Mouse (Mus musculus) midbrain, postnatal 0 days (tissue): ENCODE measurements around the gene Epha8. TPM values are rescaled to one million over a fixed set of nuclear protein-coding genes. Genes with fewer than 3 reads are reported as not detected.
A peak's percentile ranks its signal among the peaks of the same experiment; 100 is the strongest.

Experiments
- ATAC-seq: fragments of 200-750 bp; cut with Nextera tagmentation; 2 replicates; pipeline ENCODE4 v1.8.0; 2017; ENCODE audit warnings: moderate number of reproducible peaks, mild to moderate bottlenecking, moderate TSS enrichment, moderate library complexity; ENCODE audit not compliant: low FRiP score
- DNase-seq: peaks from one replicate; pipeline ENCODE4 v3.0.0-alpha.2; 2015; ENCODE audit warnings: low spot score
- H3K27ac ChIP-seq: fragments of 300-500 bp; sonication (generic); 2 replicates; pipeline ENCODE4 v1.5.1; 2014; ENCODE audit warnings: low read depth, mild to moderate bottlenecking, low read length, mixed read lengths
- H3K27me3 ChIP-seq: fragments of 300-500 bp; sonication (generic); 2 replicates; pipeline ENCODE4 v1.6.1; 2014; ENCODE audit warnings: low read length, control low read depth, mixed read lengths; ENCODE audit not compliant: insufficient read depth
- H3K36me3 ChIP-seq: fragments of 300-500 bp; sonication (generic); 2 replicates; pipeline ENCODE4 v1.6.1; 2014; ENCODE audit warnings: low read length, control low read depth, mixed read lengths; ENCODE audit not compliant: insufficient read depth
- H3K4me1 ChIP-seq: fragments of 300-500 bp; sonication (generic); 2 replicates; pipeline ENCODE4 v1.6.1; 2014; ENCODE audit warnings: mild to moderate bottlenecking, control low read depth, antibody characterized with exemption, low read length, mixed read lengths; ENCODE audit not compliant: insufficient read depth
- H3K4me2 ChIP-seq: fragments of 300-500 bp; sonication (generic); 2 replicates; pipeline ENCODE4 v1.6.1; 2014; ENCODE audit warnings: low read depth, mild to moderate bottlenecking, low read length, mixed read lengths; ENCODE audit not compliant: poor library complexity, severe bottlenecking
- H3K4me3 ChIP-seq: fragments of 300-500 bp; sonication (generic); 2 replicates; pipeline ENCODE4 v1.5.1; 2014; ENCODE audit warnings: low read depth, mild to moderate bottlenecking, low read length, moderate library complexity
- H3K9ac ChIP-seq: fragments of 300-500 bp; sonication (generic); replicated peaks from 2 replicates; pipeline ENCODE4 v1.6.1; 2014; ENCODE audit warnings: mild to moderate bottlenecking, low read length, moderate library complexity, mixed read lengths; ENCODE audit not compliant: poor library complexity, severe bottlenecking
- H3K9me3 ChIP-seq: fragments of 300-500 bp; sonication (generic); 2 replicates; pipeline ENCODE4 v1.6.1; 2016; ENCODE audit warnings: low read length, control low read depth
- CTCF ChIP-seq: IDR thresholded peaks from 2 replicates; pipeline ENCODE4 v1.5.1; 2016; ENCODE audit warnings: antibody characterized with exemption, mild to moderate bottlenecking
- WGBS: fragments of 180-500 bp; shearing (Covaris S2); extraction: QIAGEN DNeasy Blood & Tissue Kit; methylation state at CpG from one replicate; pipeline ENCODE4 v1.1.7; 2014; 5-methylcytosine and 5-hydroxymethylcytosine counted together
- polyA plus RNA-seq: library from polyadenylated mRNA; unstranded; fragments of >200 nt; fragmentation: Nextera tagmentation; extraction: Ambion mirVana; gene quantifications from 2 replicates; pipeline ENCODE4 v1.2.1, GENCODE M21; 2015
- total RNA-seq: library from RNA; depleted of rRNA; stranded (reverse); fragments of >200 nt; gene quantifications from 2 replicates; pipeline ENCODE4 v1.2.3, GENCODE M21; 2014; rRNA removed

Epha8 gene
- total RNA-seq (49.9 and 51.1 TPM in 2 replicates), polyA plus RNA-seq (17.3 and 18.3 TPM in 2 replicates)

DNA sequence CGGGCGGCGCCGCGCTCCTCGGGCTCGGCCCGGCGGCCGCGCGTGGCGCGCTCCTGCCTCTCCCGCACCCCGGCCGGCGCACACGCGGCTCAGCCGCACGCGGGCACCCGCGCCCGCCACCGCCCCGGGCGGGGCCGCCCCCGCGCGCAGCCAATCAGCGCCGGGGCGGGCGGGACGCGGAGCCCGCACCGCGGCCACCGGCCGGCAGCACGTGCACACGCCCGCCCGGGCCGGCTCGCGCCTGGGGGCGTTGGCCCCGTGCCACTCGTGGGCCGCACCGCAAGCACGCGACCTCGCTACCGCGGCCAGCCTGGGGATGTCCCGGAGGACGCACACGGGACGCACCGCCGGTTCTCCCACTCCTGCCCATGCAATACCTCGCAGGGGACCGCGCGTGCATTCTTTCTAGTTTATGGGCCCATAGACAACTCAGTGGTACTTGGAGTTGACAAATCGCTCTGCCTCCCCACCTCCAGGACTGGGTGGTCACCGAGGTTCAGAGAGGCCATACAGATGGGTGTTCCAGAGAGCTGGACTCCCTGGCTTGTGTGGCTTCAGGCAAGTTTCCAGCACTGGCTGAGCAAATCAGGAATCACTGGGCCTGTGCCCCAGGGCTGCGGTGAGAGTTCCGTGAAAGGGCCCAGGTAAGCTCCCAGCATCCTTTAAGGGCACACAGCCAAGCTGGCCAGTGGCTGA, at the start of gene Epha8:
Gene Epha8 (minus strand): TSS at position 66 of the 696 bp plus-strand sequence.
- H3K9ac ChIP-seq: peak within 1 kb of the TSS; percentile 64
- peaks cover 7% of the 10 kb centered on the region; the same call in 1 of the 2 replicates for H3K4me1 ChIP-seq
- peak within 1 kb of the TSS; percentile 91 for H3K4me2 ChIP-seq
- ATAC-seq (peak; percentile 67; the same call in 1 of the 2 replicates), DNase-seq (peak; percentile 44)
- peaks cover 57% of the 10 kb centered on the region for H3K27me3 ChIP-seq
- no peaks in the 10 kb centered on the region for H3K36me3 ChIP-seq
- WGBS: 2% methylated on average over 42 of the region's 75 CpGs
- H3K4me3 ChIP-seq: peak within 1 kb of the TSS; percentile 53
- no peak for TF ChIP-seq CTCF
- no peaks in the 10 kb centered on the region for H3K9me3 ChIP-seq
- H3K27ac ChIP-seq: peak within 1 kb of the TSS; percentile 32; the same call in 1 of the 2 replicates

DNA sequence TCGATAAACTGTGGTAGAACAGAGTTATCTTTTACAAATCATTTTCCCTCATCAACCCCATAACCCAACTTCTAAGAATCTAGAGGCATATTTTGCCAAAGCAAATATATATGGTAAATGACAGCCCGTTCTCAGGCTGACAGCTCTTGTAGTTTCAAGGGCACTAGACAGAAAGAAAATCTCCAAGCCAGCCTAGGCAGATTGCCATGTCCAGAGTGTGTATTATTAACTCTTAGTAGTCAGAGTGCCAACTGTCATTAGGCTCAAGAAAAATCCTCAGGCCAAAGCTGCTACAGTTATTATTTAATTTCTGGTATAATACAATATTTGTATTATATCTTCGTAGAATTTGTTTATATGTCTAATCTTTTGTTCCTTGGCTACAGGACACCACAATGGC, 45.2 kb upstream of the Epha8 start:
- Histone ChIP-seq H3K27me3 (no peaks in the 10 kb centered on the region), H3K27ac (no peak overlapping the region), H3K9ac (no peak overlapping the region), H3K9me3 (no peaks in the 10 kb centered on the region), H3K4me2 (no peak overlapping the region), H3K4me1 (no peaks in the 10 kb centered on the region; the same call in 1 of the 2 replicates), H3K36me3 (no peaks in the 10 kb centered on the region), H3K4me3 (no peak overlapping the region)
- DNase-seq (peak; percentile 78), ATAC-seq (no peak)
- WGBS: 71% methylated on average over 3 of the region's 3 CpGs
- no peak for TF ChIP-seq CTCF

GRCm38 (mm10) chr4:137001020-137001419, 44.4 kb upstream of the Epha8 start:
- DNase-seq (peak; percentile 58), ATAC-seq (no peak)
- no peaks in the 10 kb centered on the region for H3K36me3 ChIP-seq
- no peak overlapping the region for H3K4me3 ChIP-seq
- H3K9me3 ChIP-seq: no peaks in the 10 kb centered on the region
- H3K4me2 ChIP-seq: no peak overlapping the region
- no peaks in the 10 kb centered on the region for H3K27me3 ChIP-seq
- WGBS: 66% methylated on average over 7 of the region's 7 CpGs
- no peak for TF ChIP-seq CTCF
- H3K4me1 ChIP-seq: no peaks in the 10 kb centered on the region; the same call in 1 of the 2 replicates
- H3K27ac ChIP-seq: no peak overlapping the region
- no peak overlapping the region for H3K9ac ChIP-seq

- Histone ChIP-seq H3K27me3 (no peaks in the 10 kb centered on the region), H3K9ac (no peak overlapping the region), H3K9me3 (no peaks in the 10 kb centered on the region), H3K4me1 (no peaks in the 10 kb centered on the region), H3K4me3 (no peak overlapping the region), H3K27ac (no peak overlapping the region), H3K4me2 (no peak overlapping the region), H3K36me3 (peaks cover 6% of the 10 kb centered on the region; the same call in 1 of the 2 replicates)
- WGBS: 88% methylated on average over 7 of the region's 7 CpGs
- no peak for DNase-seq
- no peak for ATAC-seq
- TF ChIP-seq CTCF: no peak
These were observed 41.8 kb upstream of the Epha8 start for GRCm38 (mm10) chr4:136998371-136998770.

- no peak overlapping the region for H3K4me2 ChIP-seq
- H3K27me3 ChIP-seq: no peaks in the 10 kb centered on the region
- no peak overlapping the region for H3K4me3 ChIP-seq
- H3K9ac ChIP-seq: no peak overlapping the region
- ATAC-seq (no peak), DNase-seq (no peak)
- H3K4me1 ChIP-seq: no peaks in the 10 kb centered on the region
- WGBS: 90% methylated on average over 12 of the region's 12 CpGs
- no peak for TF ChIP-seq CTCF
- no peaks in the 10 kb centered on the region for H3K9me3 ChIP-seq
- no peak overlapping the region for H3K27ac ChIP-seq
- peaks cover 9% of the 10 kb centered on the region; the same call in 1 of the 2 replicates for H3K36me3 ChIP-seq
These were observed 41.2 kb upstream of the Epha8 start for GRCm38 (mm10) chr4:136997723-136998345.

DNA sequence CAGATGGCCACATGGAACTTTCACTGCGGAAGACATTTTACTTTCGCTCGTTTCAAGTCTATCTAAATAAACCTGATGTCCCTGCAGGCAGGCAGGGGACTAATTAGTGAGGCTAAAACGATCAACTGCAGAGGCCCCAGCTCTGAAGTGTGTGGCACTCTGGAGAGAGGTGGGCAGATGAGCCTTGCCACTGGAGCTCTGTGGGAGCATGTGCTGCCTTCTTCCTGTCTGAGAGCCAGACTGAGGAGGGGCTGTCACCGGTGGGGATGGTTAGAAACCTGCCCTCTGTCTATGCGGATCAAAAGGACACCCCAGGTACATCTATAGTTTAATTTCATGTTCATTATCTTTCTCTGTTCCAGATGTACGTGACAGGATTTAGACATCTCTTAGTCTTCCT, 40.3 kb upstream of the Epha8 start:
- H3K4me3 ChIP-seq: no peak overlapping the region
- WGBS: 65% methylated on average over 7 of the region's 7 CpGs
- no peaks in the 10 kb centered on the region for H3K4me1 ChIP-seq
- no peak for DNase-seq
- H3K27ac ChIP-seq: no peak overlapping the region
- ATAC-seq: no peak
- no peak overlapping the region for H3K4me2 ChIP-seq
- no peaks in the 10 kb centered on the region for H3K27me3 ChIP-seq
- TF ChIP-seq CTCF: no peak
- no peaks in the 10 kb centered on the region for H3K9me3 ChIP-seq
- no peak overlapping the region for H3K9ac ChIP-seq
- H3K36me3 ChIP-seq: peaks cover 9% of the 10 kb centered on the region; the same call in 1 of the 2 replicates
